Mouse (Mus musculus) CH12.LX (cell line): ENCODE measurements at regions not wholly inside any gene's neighbourhood (a gene's known extent, or its start where the extent isn't known, plus 50 kb on each side); places are given as distances from the start of the nearest gene placed in this dataset.

Experiments used
- DNase-seq: peaks from one replicate; pipeline ENCODE4 v3.0.0-alpha.2; 2013; ENCODE audit errors: extremely low read depth
- H3K27ac ChIP-seq: 2 replicates; pipeline ENCODE4 v1.5.1; 2012; ENCODE audit warnings: low read depth, mild to moderate bottlenecking, control low read depth, moderate library complexity; ENCODE audit not compliant: insufficient read depth
- H3K27me3 ChIP-seq: replicated peaks from 2 replicates; pipeline ENCODE3; 2012; ENCODE audit warnings: inconsistent platforms
- H3K36me3 ChIP-seq, 2 experiments: replicated peaks in 1 of 2; 2 replicates each; pipeline versions ENCODE3 to v1.6.1; 2012; ENCODE audit warnings: inconsistent platforms in 1 of 2, low read length in 1 of 2, mild to moderate bottlenecking in 1 of 2, mixed read lengths in 1 of 2, moderate library complexity in 1 of 2; ENCODE audit not compliant: control insufficient read depth in 1 of 2, insufficient read depth in 1 of 2
- H3K4me1 ChIP-seq, 2 experiments: 2 replicates each; pipeline ENCODE4 v1.6.1; 2012; ENCODE audit warnings: inconsistent platforms in 1 of 2, moderate library complexity in 1 of 2; ENCODE audit not compliant: insufficient read depth in 2 of 2, control insufficient read depth in 1 of 2
- H3K4me2 ChIP-seq: 2 replicates; pipeline ENCODE4 v1.6.1; 2012; ENCODE audit warnings: low read depth, mild to moderate bottlenecking, control low read depth; ENCODE audit not compliant: poor library complexity, insufficient read depth, severe bottlenecking
- H3K4me3 ChIP-seq, 3 experiments: fragments of 150-350 bp in 1 of 3; sonication (generic) in 1 of 3; replicated peaks in 1 of 3; 2 replicates each; pipeline versions ENCODE3 to v1.5.1; 2011 to 2012; ENCODE audit warnings: low read depth in 2 of 3, low read length in 2 of 3, mild to moderate bottlenecking in 2 of 3, moderate library complexity in 2 of 3, control low read depth in 1 of 3, improper control_type of control experiment in 1 of 3, inconsistent platforms in 1 of 3, mixed read lengths in 1 of 3; ENCODE audit not compliant: poor library complexity in 1 of 3
- H3K79me2 ChIP-seq: replicated peaks from 2 replicates; pipeline ENCODE4 v1.6.1; 2012; ENCODE audit warnings: mild to moderate bottlenecking, moderate library complexity; ENCODE audit not compliant: control insufficient read depth, poor library complexity, insufficient read depth, severe bottlenecking; ENCODE audit errors: extremely low read depth
- H3K9ac ChIP-seq: 2 replicates; pipeline ENCODE4 v1.6.1; 2012; ENCODE audit warnings: low read depth, mild to moderate bottlenecking, control low read depth, moderate library complexity; ENCODE audit not compliant: insufficient read depth
- H3K9me3 ChIP-seq: replicated peaks from 2 replicates; pipeline ENCODE3; 2012; ENCODE audit warnings: low read length, inconsistent platforms, mixed read lengths
- BHLHE40 ChIP-seq: IDR thresholded peaks from 2 replicates; pipeline ENCODE4 v1.6.1; 2011; ENCODE audit warnings: mild to moderate bottlenecking, low read depth, low read length, improper control_type of control experiment
- CHD1 ChIP-seq: IDR thresholded peaks from 2 replicates; pipeline ENCODE4 v1.6.1; 2012; ENCODE audit warnings: low read depth, low read length, improper control_type of control experiment, inconsistent platforms
- CHD2 ChIP-seq: IDR thresholded peaks from 2 replicates; pipeline ENCODE4 v1.6.1; 2011; ENCODE audit warnings: low read length, improper control_type of control experiment
- CTCF ChIP-seq, 2 experiments: IDR thresholded peaks in 1 of 2; conservative IDR thresholded peaks in 1 of 2; 2 replicates each; pipeline ENCODE4 v1.5.1; 2011 to 2012; ENCODE audit warnings: low read depth in 2 of 2, low read length in 2 of 2, improper control_type of control experiment in 1 of 2, inconsistent platforms in 1 of 2, mild to moderate bottlenecking in 1 of 2, moderate library complexity in 1 of 2
- E2F4 ChIP-seq: IDR thresholded peaks from 2 replicates; pipeline ENCODE4 v1.6.1; 2011; ENCODE audit warnings: low read depth, low read length, improper control_type of control experiment; ENCODE audit not compliant: insufficient replicate concordance
- GABPA ChIP-seq: IDR thresholded peaks from 2 replicates; pipeline ENCODE4 v1.6.1; 2012; ENCODE audit warnings: low read depth, low read length, improper control_type of control experiment, inconsistent platforms; ENCODE audit not compliant: insufficient replicate concordance
- IRF4 ChIP-seq: IDR thresholded peaks from 2 replicates; pipeline ENCODE4 v1.6.1; 2014; ENCODE audit warnings: low read depth, mild to moderate bottlenecking, inconsistent platforms, low read length, improper control_type of control experiment
- JUN ChIP-seq: IDR thresholded peaks from 2 replicates; pipeline ENCODE4 v1.6.1; 2011; ENCODE audit warnings: low read depth, mild to moderate bottlenecking, low read length, improper control_type of control experiment, moderate library complexity; ENCODE audit not compliant: insufficient read depth
- KAT2A ChIP-seq: IDR thresholded peaks from 2 replicates; pipeline ENCODE4 v1.6.1; 2012; ENCODE audit warnings: low read length, improper control_type of control experiment, inconsistent platforms; ENCODE audit not compliant: insufficient replicate concordance
- MEF2A ChIP-seq: IDR thresholded peaks from 2 replicates; pipeline ENCODE4 v1.6.1; 2014; ENCODE audit warnings: low read depth, mild to moderate bottlenecking, inconsistent platforms, low read length, improper control_type of control experiment, borderline replicate concordance
- MXI1 ChIP-seq: IDR thresholded peaks from 2 replicates; pipeline ENCODE4 v1.6.1; 2011; ENCODE audit warnings: mild to moderate bottlenecking, low read depth, low read length, improper control_type of control experiment
- NELFE ChIP-seq: IDR thresholded peaks from 2 replicates; pipeline ENCODE4 v1.6.1; 2011; ENCODE audit warnings: low read depth, low read length, improper control_type of control experiment
- POLR2A ChIP-seq: IDR thresholded peaks from 2 replicates; pipeline ENCODE4 v1.6.1; 2011; ENCODE audit warnings: low read depth, mild to moderate bottlenecking, improper control_type of control experiment, low read length
- POLR2AphosphoS2 ChIP-seq: IDR thresholded peaks from 2 replicates; pipeline ENCODE4 v1.6.1; 2011; ENCODE audit warnings: low read depth, low read length, improper control_type of control experiment
- RCOR1 ChIP-seq: conservative IDR thresholded peaks from 2 replicates; pipeline ENCODE4 v1.6.1; 2012; ENCODE audit warnings: low read depth, mild to moderate bottlenecking, inconsistent platforms, low read length, improper control_type of control experiment
- TCF12 ChIP-seq: IDR thresholded peaks from 2 replicates; pipeline ENCODE4 v1.6.1; 2014; ENCODE audit warnings: low read depth, mild to moderate bottlenecking, inconsistent platforms, low read length, improper control_type of control experiment
- UBTF ChIP-seq: IDR thresholded peaks from 2 replicates; pipeline ENCODE4 v1.6.1; 2012; ENCODE audit warnings: low read depth, mild to moderate bottlenecking, inconsistent platforms, low read length, improper control_type of control experiment, moderate library complexity
- USF2 ChIP-seq: conservative IDR thresholded peaks from 2 replicates; pipeline ENCODE4 v1.6.1; 2011; ENCODE audit warnings: low read depth, low read length, improper control_type of control experiment
- ZC3H11A ChIP-seq: IDR thresholded peaks from 2 replicates; pipeline ENCODE4 v1.6.1; 2012; ENCODE audit warnings: low read depth, mild to moderate bottlenecking, inconsistent platforms, low read length, improper control_type of control experiment
- ZMIZ1 ChIP-seq: IDR thresholded peaks from 2 replicates; pipeline ENCODE4 v1.6.1; 2012; ENCODE audit warnings: low read depth, mild to moderate bottlenecking, inconsistent platforms, low read length, improper control_type of control experiment
- ZNF384 ChIP-seq: IDR thresholded peaks from 2 replicates; pipeline ENCODE4 v1.6.1; 2012; ENCODE audit warnings: low read depth, low read length, improper control_type of control experiment, inconsistent platforms
- dilution Hi-C: fragments of 300-500 bp; cut with MboI; formaldehyde crosslinking; loops from 2 replicates; pipeline ENCODE4 v1.14.3; 2020; ENCODE audit warnings: low sequenced_read_pairs; ENCODE audit not compliant: extremely low pct_unique_long_range_greater_than_20kb, extremely low pct_ligation_motif_present
- in situ Hi-C: fragments of 300-500 bp; cut with MboI; formaldehyde crosslinking; loops from 3 replicates; pipeline ENCODE4 v1.14.3; 2019; ENCODE audit warnings: low sequenced_read_pairs, low pct_ligation_motif_present, low pct_unique_long_range_greater_than_20kb, mixed read lengths

DNA sequence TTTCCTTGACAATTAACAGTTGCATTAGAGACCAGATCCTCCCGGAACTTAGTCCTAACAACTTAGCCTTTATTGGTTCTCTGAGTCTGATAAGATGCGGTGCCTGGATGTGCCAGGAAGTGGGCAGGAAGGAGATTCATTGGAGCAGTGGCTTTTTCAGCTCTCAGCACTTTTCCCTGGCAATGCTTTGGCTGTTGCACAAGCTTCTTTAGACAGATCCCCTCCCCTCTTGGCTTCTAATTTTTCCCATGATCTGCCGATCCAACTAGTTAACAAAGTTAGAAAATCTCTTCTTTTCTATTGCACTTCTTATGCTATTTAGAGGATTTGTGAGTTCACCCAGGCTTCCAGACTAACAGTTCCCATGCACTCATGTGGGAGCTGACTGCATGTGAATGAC lies 211.1 kb upstream of the Xrcc4 start:
- H3K9ac ChIP-seq: no peak overlapping the region
- dilution Hi-C loops: no loop called here
- H3K27me3 ChIP-seq: no peaks in the 10 kb centered on the region
- H3K36me3 ChIP-seq: no peaks in the 10 kb centered on the region
- H3K4me3 ChIP-seq: no peak overlapping the region
- H3K9me3 ChIP-seq: no peaks in the 10 kb centered on the region
- DNase-seq: no peak
- H3K4me2 ChIP-seq: no peak overlapping the region
- TF ChIP-seq POLR2AphosphoS2 (no peak), CTCF (conservative IDR thresholded peaks at IDR 0.05 in 1 of 2, IDR thresholded peaks at IDR 0.05 in 1 of 2; ENCODE audit: low read depth in 2 of 2, low read length in 2 of 2) (no peak)
- H3K27ac ChIP-seq: no peak overlapping the region
- no peaks in the 10 kb centered on the region for H3K79me2 ChIP-seq
- H3K4me1 ChIP-seq: no peaks in the 10 kb centered on the region
- in situ Hi-C loops: no loop called here

DNA sequence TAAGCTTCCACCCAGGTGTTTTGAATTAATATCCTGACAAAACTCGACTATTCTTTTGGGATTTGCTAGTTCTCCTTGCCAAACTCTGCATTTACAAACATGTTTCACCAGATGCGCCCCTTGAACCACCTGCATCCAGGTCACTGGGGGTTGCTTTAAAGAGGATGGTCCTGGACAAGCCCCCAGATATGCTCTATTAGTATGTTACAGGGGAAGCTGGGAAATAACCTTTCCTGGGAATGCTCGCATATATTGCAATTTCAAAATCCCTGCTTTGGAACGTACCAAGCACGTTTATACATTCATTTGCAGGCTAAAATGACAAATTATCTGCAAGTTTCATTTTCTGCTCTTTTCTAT lies 205.2 kb upstream of the Xrcc4 start:
- no peaks in the 10 kb centered on the region for H3K36me3 ChIP-seq
- dilution Hi-C loops (no loop called here), in situ Hi-C loops (no loop called here)
- H3K27ac ChIP-seq: no peak overlapping the region
- no peaks in the 10 kb centered on the region for H3K79me2 ChIP-seq
- no peaks in the 10 kb centered on the region for H3K27me3 ChIP-seq
- H3K4me2 ChIP-seq: no peak overlapping the region
- H3K4me1 ChIP-seq: no peaks in the 10 kb centered on the region
- H3K4me3 ChIP-seq: no peak overlapping the region
- no peak for DNase-seq
- no peaks in the 10 kb centered on the region for H3K9me3 ChIP-seq
- TF ChIP-seq ZNF384 (no peak), RCOR1 (no peak), UBTF (no peak), MEF2A (no peak), USF2 (no peak), ZC3H11A (no peak), NELFE (no peak), BHLHE40 (no peak), MXI1 (no peak), IRF4 (no peak), CHD1 (no peak), GABPA (no peak), KAT2A (no peak), ZMIZ1 (no peak), POLR2AphosphoS2 (no peak), POLR2A (no peak), CHD2 (no peak), TCF12 (no peak), E2F4 (no peak), JUN (no peak)
- H3K9ac ChIP-seq: no peak overlapping the region
